Mouse (Mus musculus): ENCODE data around the gene Fat3.

GRCm38 (mm10) chr9:15930928-15931443, 570.1 kb downstream of the Fat3 start:
- TF ChIP-seq GATA1 (IDR thresholded peaks at IDR 0.05; ENCODE audit: borderline replicate concordance, low read length) (no peak), FLI1 (IDR thresholded peaks at IDR 0.05; ENCODE audit: low read length) (no peak)
